Mouse (Mus musculus) heart, postnatal 0 days (tissue): ENCODE results near the gene Dapp1.

Source experiments
- CTCF ChIP-seq: IDR thresholded peaks from 2 replicates; pipeline ENCODE4 v1.5.1; 2016; ENCODE audit warnings: antibody characterized with exemption, control low read depth, low read depth
- EP300 ChIP-seq: IDR thresholded peaks from 2 replicates; pipeline ENCODE4 v1.6.1; 2016; ENCODE audit warnings: antibody characterized with exemption, low read depth

GRCm38 (mm10) chr3:137957864-137958263 lies 23.5 kb downstream of the Dapp1 start:
- TF ChIP-seq CTCF (no peak), EP300 (peak; percentile 46; the same call in 1 of the 2 replicates)
